Mouse (Mus musculus): Measurements from ENCODE around the gene Clcf1. TPM values are rescaled to one million over a fixed set of nuclear protein-coding genes. Genes with fewer than 3 reads are reported as not detected.

The Clcf1 gene
- total RNA-seq, 1 experiment from 2014 or later, result 2.0 TPM

Other genes with a start within 250 kb of the Clcf1 start
- 0.59 TPM in 1 of 2 replicates, not detected in the other for gene Aldh3b2, start 241.9 kb upstream of the Clcf1 start, total RNA-seq (2017)
- 2.1 and 5.4 TPM in 2 replicates for gene Acy3, start 227.7 kb upstream of the Clcf1 start, total RNA-seq (2017)
- gene Tbx10, start 221.5 kb upstream of the Clcf1 start, total RNA-seq (2017), result not detected in 2 replicates
- gene Nudt8, start 213.7 kb upstream of the Clcf1 start, total RNA-seq (2017), result 7.9 and 22.1 TPM in 2 replicates
- 0.10 and 1.4 TPM in 2 replicates for gene Gm49405, start 213.6 kb upstream of the Clcf1 start, total RNA-seq (2017)
- gene Doc2g, start 210.9 kb upstream of the Clcf1 start, total RNA-seq (2017), result 0.41 and 3.6 TPM in 2 replicates
- gene Ndufv1, start 201.4 kb upstream of the Clcf1 start, total RNA-seq (2017), result 199 and 200 TPM in 2 replicates
- 82.5 and 95.6 TPM in 2 replicates for gene Gstp1, start 176.3 kb upstream of the Clcf1 start, total RNA-seq (2017)
- 0.69 and 8.6 TPM in 2 replicates for gene Gstp2, start 168.2 kb upstream of the Clcf1 start, total RNA-seq (2017)
- gene Gstp3, start 154.7 kb upstream of the Clcf1 start, total RNA-seq (2017), result 8.7 and 10.7 TPM in 2 replicates
- gene Cabp2, start 132.7 kb upstream of the Clcf1 start, total RNA-seq (2017), result not detected in 2 replicates
- gene Cdk2ap2, start 117.1 kb upstream of the Clcf1 start, total RNA-seq (2017), result 20.3 and 22.3 TPM in 2 replicates
- 8.6 and 9.0 TPM in 2 replicates for gene Pitpnm1, start 114.2 kb upstream of the Clcf1 start, total RNA-seq (2017)
- gene Aip, start 88.4 kb upstream of the Clcf1 start, total RNA-seq (2017), result 20.6 and 55.9 TPM in 2 replicates
- not detected in 2 replicates for gene Gpr152, start 74.5 kb upstream of the Clcf1 start, total RNA-seq (2017)
- gene Cabp4, start 70.2 kb upstream of the Clcf1 start, total RNA-seq (2017), result not detected in 2 replicates
- gene Coro1b, start 65.6 kb upstream of the Clcf1 start, total RNA-seq (2017), result 90.1 and 104 TPM in 2 replicates
- 140 and 184 TPM in 2 replicates for gene Ptprcap, start 60.6 kb upstream of the Clcf1 start, total RNA-seq (2017)
- gene Rps6kb2, start 50.9 kb upstream of the Clcf1 start, total RNA-seq (2017), result 15.9 and 16.4 TPM in 2 replicates
- 3.4 and 3.5 TPM in 2 replicates for gene Carns1, start 38.8 kb upstream of the Clcf1 start, total RNA-seq (2017)
- 25.8 and 34.7 TPM in 2 replicates for gene Tbc1d10c, start 23.0 kb upstream of the Clcf1 start, total RNA-seq (2017)
- 450 and 486 TPM in 2 replicates for gene Ppp1ca, start 22.2 kb upstream of the Clcf1 start, total RNA-seq (2017)
- gene Rad9a, start 12.6 kb upstream of the Clcf1 start, total RNA-seq (2017), result 10.7 and 20.5 TPM in 2 replicates
- gene AC109138.7, start 119 bp downstream of the Clcf1 start, total RNA-seq (2017), result not detected in 2 replicates
- 64.3 and 74.0 TPM in 2 replicates for gene Pold4, start 17.7 kb downstream of the Clcf1 start, total RNA-seq (2017)
- gene Ssh3, start 54.9 kb downstream of the Clcf1 start, total RNA-seq (2017), result 13.6 and 22.7 TPM in 2 replicates
- 0.58 and 3.7 TPM in 2 replicates for gene Ankrd13d, start 68.9 kb downstream of the Clcf1 start, total RNA-seq (2017)
- 186 and 204 TPM in 2 replicates for gene Grk2, start 92.0 kb downstream of the Clcf1 start, total RNA-seq (2017)
- 73.3 and 90.3 TPM in 2 replicates for gene Kdm2a, start 184.0 kb downstream of the Clcf1 start, total RNA-seq (2017)
- 0.73 TPM in 1 of 2 replicates, not detected in the other for gene Rhod, start 225.2 kb downstream of the Clcf1 start, total RNA-seq (2017)

Measured in common myeloid progenitor, adult 5-6 weeks (primary cell).